Mouse (Mus musculus): ENCODE results near the gene Zbtb21. TPM values are rescaled to one million over a fixed set of nuclear protein-coding genes. Genes with fewer than 3 reads are reported as not detected.
"Not testable (repeated sequence)": the region's sequence is repeated elsewhere in the genome, so short reads cannot be mapped to it uniquely, and the experiment has no call there.

The Zbtb21 gene
- 10.0 and 12.7 TPM in 2 replicates for polyA plus RNA-seq (2015; fragmentation: Nextera tagmentation; extraction: Ambion mirVana)

DNA sequence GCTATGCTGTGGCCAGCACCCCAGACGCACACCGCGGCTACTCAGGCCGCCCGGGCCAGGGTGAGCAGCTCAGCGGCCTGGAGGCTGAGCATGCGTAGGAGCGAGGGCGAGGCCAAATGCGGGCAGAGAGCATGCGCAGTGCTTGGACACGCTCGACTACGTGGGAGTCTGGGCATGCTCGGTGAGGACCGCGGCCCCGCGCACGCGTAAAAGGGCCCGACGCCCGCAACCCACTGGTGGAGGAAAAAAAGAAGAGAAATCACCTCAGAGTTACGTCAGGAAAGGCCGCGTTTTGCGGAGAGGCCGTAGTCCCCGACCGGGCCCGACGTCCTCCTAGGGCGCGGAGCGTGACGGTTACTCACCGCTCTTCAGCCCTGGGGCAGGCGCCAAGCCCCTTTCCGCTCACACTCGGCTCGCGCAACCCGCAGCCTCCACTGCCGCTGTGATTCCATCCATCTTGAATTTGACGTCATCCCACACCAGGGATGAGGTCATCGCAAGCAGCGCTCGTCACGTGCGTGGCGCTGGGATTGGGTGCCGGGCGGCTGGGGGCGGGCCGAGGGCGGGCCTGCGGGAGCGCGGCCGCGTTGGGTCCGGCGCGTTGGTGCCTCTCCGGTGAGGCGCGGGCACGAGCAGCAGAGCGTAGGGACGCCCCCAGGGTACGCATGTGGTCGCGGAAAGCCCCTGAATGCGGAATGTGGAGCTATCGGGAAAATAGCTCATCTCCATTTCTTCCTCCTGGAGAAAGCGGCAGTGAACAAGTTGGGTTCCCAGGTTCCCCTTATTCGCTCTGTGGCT, at the start of gene Zbtb21, which contains the start of gene C2cd2:
Gene Zbtb21 (minus strand): TSS at position 472 of the 798 bp plus-strand sequence.
Gene C2cd2 (minus strand): TSS at position 448 of the 798 bp plus-strand sequence.
- H3K27me3 ChIP-seq = no peaks in the 10 kb centered on the region
- H3K4me1 ChIP-seq (replicated peaks) = peaks cover 21% of the 10 kb centered on the region
- peak; percentile 98 for ATAC-seq (ENCODE audit: low FRiP score, low read depth)
- peak within 1 kb of the TSS; percentile 84 for H3K4me2 ChIP-seq
- 1% methylated on average over 78 of the region's 78 CpGs for WGBS
- H3K36me3 ChIP-seq = no peaks in the 10 kb centered on the region
- H3K27ac ChIP-seq (replicated peaks) = peak within 1 kb of the TSS; percentile 99
- no peaks in the 10 kb centered on the region for H3K9me3 ChIP-seq
- H3K4me3 ChIP-seq = peak within 1 kb of the TSS; percentile 80
- H3K9ac ChIP-seq = peak within 1 kb of the TSS; percentile 74

DNA sequence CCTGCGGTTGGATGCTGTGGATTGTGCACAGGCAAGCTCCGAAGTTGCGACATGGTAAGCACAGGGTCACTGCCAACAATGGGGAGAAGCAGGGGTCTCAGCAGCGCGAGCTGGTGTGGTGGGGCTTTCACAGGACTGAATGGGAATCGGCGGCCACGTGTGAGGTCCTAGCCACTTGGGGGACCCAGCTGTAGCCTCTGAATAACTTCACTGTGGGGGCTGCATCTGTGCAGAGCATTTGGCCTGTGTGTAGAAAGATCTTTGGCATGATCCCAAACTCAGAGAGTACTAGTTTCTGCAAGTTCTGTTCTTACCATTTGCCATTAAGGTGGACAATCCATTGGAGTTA, 34.9 kb upstream of the Zbtb21 start:
- not testable (repeated sequence) for H3K27ac ChIP-seq (replicated peaks); H3K27me3 ChIP-seq; H3K36me3 ChIP-seq; H3K9me3 ChIP-seq
- Histone ChIP-seq H3K4me2 (peak overlapping the region; percentile 76), H3K9ac (peak overlapping the region; percentile 49), H3K4me3 (peak overlapping the region; percentile 53), H3K4me1 (replicated peaks) (peaks cover 14% of the 10 kb centered on the region)
- peak; percentile 79; the same call in 1 of the 2 replicates for ATAC-seq (ENCODE audit: low FRiP score, low read depth)
- WGBS = under 1% methylated on average over 8 of the region's 8 CpGs

DNA sequence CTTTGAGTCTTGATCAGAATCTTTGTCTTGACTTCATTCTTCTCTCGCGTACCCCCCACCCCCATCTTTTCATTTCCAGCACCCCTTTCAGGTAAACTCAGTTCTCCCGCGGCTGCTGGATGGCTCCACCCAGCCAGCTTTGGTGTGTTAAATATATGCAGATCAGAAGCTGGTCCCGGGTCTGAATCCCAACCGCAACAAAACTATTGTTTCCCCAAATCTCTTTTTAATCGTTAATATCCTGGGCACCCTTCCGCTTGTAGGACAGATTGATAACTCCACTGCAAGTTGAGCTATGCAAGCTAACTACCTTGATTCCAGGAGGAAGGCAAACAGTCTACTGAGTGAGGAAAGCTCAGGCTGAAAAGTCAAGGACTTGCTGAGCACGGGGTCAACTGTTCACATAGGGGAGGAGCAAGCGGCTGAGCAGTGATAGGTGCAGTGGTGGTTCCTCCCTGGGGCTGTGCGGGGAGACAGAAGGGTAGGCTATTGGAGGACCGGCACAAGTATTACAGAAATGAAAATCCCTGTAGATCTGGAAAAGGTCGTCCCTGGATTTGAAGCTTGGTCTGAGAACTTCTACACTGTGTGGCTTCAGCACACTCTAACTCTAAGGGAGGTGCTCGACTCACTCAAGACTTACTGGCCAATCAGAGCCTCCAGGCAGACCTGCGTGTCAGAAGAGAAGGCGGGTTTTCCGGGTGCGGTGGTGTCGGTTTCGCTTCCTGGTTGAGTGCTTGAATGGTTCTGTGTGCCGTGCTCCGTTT, 34.4 kb upstream of the Zbtb21 start, which contains the start of gene B230307C23Rik:
Gene B230307C23Rik (plus strand): TSS at position 700 of the 767 bp plus-strand sequence.
- WGBS = 2% methylated on average over 22 of the region's 22 CpGs
- H3K27me3 ChIP-seq = 0 out of 2 replicates have a peak, but pooled peaks cover 2% of the 10 kb centered on the region
- peaks cover 14% of the 10 kb centered on the region for H3K4me1 ChIP-seq (replicated peaks)
- H3K9me3 ChIP-seq = 0 out of 2 replicates have a peak, but pooled peaks cover 4% of the 10 kb centered on the region
- 0 out of 2 replicates have a peak, but pooled peaks cover 7% of the 10 kb centered on the region for H3K36me3 ChIP-seq
- peak within 1 kb of the TSS; percentile 53 for H3K4me3 ChIP-seq
- peak within 1 kb of the TSS; percentile 65 for H3K27ac ChIP-seq (replicated peaks)
- H3K9ac ChIP-seq = peak within 1 kb of the TSS; percentile 49
- peak; percentile 99 for ATAC-seq (ENCODE audit: low FRiP score, low read depth)
- H3K4me2 ChIP-seq = peak within 1 kb of the TSS; percentile 76

DNA sequence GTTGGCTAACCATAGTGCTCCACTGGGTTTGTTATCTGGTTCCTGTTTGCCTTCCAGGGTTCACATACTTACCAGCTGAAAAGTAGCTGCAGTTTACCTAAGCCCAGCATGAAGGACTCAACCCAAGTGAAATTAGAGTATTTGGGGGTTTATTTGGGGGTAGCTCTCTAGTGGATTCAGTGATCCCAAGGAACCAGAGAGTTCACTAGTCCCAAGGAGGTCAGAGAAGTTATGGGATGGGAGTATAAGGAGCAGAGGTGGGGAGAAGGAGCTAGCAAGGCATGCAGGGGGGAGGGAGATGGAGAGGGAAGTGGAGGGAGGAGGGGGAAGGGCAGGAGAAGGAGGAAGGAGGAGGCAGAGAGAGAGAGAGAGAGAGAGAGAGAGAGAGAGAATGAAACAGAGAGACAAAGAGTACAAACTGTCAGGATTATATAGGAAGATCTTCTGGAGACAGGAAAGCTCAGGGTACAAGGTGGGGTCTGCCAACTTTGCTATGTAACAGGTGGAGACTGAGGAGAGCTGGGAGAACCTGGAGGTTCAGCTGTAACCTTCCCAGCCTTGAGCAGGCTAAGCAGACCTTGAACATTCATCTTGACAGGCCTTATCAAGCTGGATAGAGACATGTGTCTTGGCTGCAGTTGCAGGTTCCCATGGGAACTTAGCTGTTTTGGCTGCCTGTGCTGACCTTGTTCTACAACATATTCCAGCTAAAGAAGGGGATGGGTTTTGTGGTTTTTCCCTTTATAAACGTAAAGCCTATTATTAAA, 33.6 kb upstream of the Zbtb21 start:
- H3K36me3 ChIP-seq = 0 out of 2 replicates have a peak, but pooled peaks cover 7% of the 10 kb centered on the region
- ATAC-seq (ENCODE audit: low FRiP score, low read depth) = no peak
- H3K27me3 ChIP-seq = 0 out of 2 replicates have a peak, but pooled peaks cover 2% of the 10 kb centered on the region
- WGBS = 7% methylated on average over 1 of the region's 1 CpGs
- no peaks in the 10 kb centered on the region for H3K9me3 ChIP-seq
- H3K9ac ChIP-seq = peak overlapping the region; percentile 49; the same call in 1 of the 2 replicates
- peaks cover 14% of the 10 kb centered on the region for H3K4me1 ChIP-seq (replicated peaks)
- H3K27ac ChIP-seq (replicated peaks) = no peak overlapping the region
- peak overlapping the region; percentile 53 for H3K4me3 ChIP-seq
- H3K4me2 ChIP-seq = peak overlapping the region; percentile 76

DNA sequence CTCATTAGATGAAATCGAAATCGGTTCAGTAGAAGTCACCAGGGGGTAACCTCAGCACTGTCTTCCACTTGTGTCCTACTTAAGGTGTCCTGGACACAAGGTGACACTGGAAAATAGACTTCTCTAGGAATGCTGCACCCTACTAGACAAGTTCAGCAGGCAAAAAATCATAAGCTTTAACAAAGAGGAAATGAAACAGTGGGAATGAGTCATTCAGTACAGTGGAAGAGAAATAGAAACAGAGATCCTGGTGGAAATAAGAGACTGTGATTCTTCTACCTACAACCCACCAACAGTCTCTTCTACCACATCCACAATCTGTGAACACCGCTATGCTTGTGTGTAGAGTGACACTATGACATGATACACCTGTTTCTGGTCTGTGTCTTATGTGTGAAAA, 30.1 kb upstream of the Zbtb21 start:
- not testable (repeated sequence) for H3K9me3 ChIP-seq; H3K4me1 ChIP-seq (replicated peaks); H3K27ac ChIP-seq (replicated peaks); H3K36me3 ChIP-seq; H3K4me2 ChIP-seq; H3K27me3 ChIP-seq; ATAC-seq (ENCODE audit: low FRiP score, low read depth); H3K4me3 ChIP-seq; H3K9ac ChIP-seq
- WGBS = 84% methylated on average over 3 of the region's 3 CpGs

DNA sequence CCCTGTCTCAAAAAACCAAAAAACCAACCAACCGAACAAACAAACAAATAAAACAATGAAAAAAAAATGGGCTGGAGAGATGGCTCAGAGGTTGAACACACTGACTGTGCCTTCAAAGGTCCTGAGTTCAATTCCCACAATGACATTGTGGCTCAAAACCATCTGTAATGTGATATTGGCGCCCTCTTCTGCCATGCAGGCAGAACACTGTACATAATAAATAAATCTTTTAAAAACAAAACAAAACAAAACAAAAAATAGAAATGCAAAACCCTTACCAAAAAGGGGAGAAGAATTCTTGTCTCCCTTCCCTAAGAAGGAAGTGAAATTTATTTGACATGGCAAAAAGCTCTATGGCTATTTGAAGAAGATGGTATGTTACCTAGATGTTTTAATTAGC, 29.1 kb upstream of the Zbtb21 start:
- H3K9me3 ChIP-seq = no peaks in the 10 kb centered on the region
- 0 out of 2 replicates have a peak, but pooled peaks cover 2% of the 10 kb centered on the region for H3K27me3 ChIP-seq
- no peak overlapping the region for H3K4me3 ChIP-seq
- 75% methylated on average over 2 of the region's 2 CpGs for WGBS
- H3K9ac ChIP-seq = no peak overlapping the region
- ATAC-seq (ENCODE audit: low FRiP score, low read depth) = no peak
- H3K36me3 ChIP-seq = no peaks in the 10 kb centered on the region
- H3K4me1 ChIP-seq (replicated peaks) = peaks cover 5% of the 10 kb centered on the region
- no peak overlapping the region for H3K4me2 ChIP-seq
- H3K27ac ChIP-seq (replicated peaks) = no peak overlapping the region

DNA sequence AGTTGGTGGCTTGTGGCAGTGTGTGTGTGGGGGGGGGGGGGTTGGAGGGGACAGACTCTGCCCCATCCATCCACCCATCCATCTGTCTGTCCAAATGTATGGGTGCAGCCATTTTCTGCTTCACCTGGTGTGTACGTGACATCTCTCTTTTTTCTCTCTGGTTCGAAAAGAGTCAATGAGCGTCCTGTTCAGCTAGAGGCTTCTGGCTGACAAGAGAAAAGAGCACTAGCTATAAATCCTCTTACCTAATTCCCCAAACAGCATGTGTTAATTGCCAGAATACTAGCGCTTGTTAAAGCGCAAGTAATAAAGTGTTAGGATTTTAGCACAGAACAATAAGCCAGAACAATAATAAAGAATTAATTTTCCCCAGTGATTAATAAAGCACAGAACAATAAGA, 22.2 kb upstream of the Zbtb21 start:
- ATAC-seq (ENCODE audit: low FRiP score, low read depth) = no peak

DNA sequence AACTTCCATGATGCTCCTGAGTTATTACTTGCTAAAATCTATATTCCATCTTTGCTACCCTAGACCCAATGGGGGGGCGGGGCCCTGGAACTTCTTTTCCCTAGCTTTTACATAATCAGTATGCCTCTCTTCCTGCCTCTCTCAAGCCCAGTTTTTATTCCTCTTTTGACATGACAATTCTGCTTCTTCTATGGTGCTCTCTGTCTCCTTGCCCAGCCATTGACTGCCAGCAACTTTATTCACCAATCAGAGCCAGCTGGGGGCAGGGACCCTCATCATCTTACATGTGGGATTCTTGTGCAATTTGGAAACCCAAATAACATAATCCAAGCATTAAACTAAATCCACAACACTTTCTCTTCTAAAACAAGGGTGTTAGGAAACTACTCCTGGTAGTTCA, 18.9 kb upstream of the Zbtb21 start:
- Histone ChIP-seq H3K4me2 (no peak overlapping the region), H3K9ac (no peak overlapping the region), H3K4me1 (replicated peaks) (no peaks in the 10 kb centered on the region), H3K36me3 (no peaks in the 10 kb centered on the region), H3K4me3 (no peak overlapping the region), H3K9me3 (no peaks in the 10 kb centered on the region), H3K27me3 (no peaks in the 10 kb centered on the region), H3K27ac (replicated peaks) (no peak overlapping the region)
- ATAC-seq (ENCODE audit: low FRiP score, low read depth) = no peak
- WGBS = 88% methylated on average over 1 of the region's 1 CpGs

More for the DNA sequence above, 22.2 kb upstream of the Zbtb21 start:
- WGBS = 49% methylated on average over 5 of the region's 5 CpGs
- H3K9me3 ChIP-seq = no peaks in the 10 kb centered on the region
- no peak overlapping the region for H3K4me2 ChIP-seq
- H3K27me3 ChIP-seq = no peaks in the 10 kb centered on the region
- H3K27ac ChIP-seq (replicated peaks) = no peak overlapping the region
- no peak overlapping the region for H3K9ac ChIP-seq
- no peak overlapping the region for H3K4me3 ChIP-seq
- H3K4me1 ChIP-seq (replicated peaks) = no peaks in the 10 kb centered on the region
- H3K36me3 ChIP-seq = no peaks in the 10 kb centered on the region

DNA sequence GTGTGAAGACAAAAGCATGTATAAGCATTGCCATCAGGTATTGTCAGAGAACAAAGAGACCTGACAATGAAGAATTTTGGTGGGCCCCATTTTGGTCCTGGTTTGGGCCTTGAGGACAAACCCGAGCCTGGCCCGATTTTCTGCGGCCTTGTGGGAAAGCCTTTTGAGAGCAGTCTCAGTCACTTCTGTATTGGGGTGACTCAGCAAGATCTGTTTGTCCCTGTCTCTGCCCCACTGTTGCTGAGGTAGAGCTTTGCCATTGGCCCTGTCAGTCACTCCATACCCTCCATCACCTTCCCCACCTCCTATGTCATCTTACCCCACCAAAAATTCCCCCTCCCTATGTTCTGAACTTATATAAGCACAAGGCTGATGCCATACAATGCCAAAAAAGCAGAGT, 15.3 kb upstream of the Zbtb21 start:
- H3K4me1 ChIP-seq (replicated peaks) = no peaks in the 10 kb centered on the region
- H3K9ac ChIP-seq = no peak overlapping the region
- no peak for ATAC-seq (ENCODE audit: low FRiP score, low read depth)
- H3K36me3 ChIP-seq = no peaks in the 10 kb centered on the region
- WGBS = 79% methylated on average over 3 of the region's 3 CpGs
- H3K27me3 ChIP-seq = no peaks in the 10 kb centered on the region
- H3K9me3 ChIP-seq = no peaks in the 10 kb centered on the region
- no peak overlapping the region for H3K4me2 ChIP-seq
- no peak overlapping the region for H3K27ac ChIP-seq (replicated peaks)
- no peak overlapping the region for H3K4me3 ChIP-seq

DNA sequence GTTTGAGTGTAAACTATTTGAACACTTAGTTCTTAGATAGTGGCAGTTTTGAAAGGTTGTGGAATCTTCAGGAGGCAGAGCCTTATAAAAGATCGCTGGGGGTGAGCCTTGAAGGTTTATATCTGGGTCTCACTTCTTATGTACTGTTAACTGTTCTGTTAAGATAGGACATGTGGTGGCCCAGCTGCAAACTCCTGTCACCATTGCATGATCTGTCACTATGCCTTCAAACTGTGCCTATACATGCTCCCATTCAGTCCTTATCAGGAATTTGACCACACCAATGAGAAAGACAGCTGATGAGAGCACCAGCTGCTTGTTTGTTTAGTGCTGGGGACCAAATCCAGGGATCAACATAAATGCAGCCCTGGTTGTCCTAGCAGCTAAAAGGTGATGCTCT, 14.9 kb upstream of the Zbtb21 start:
- H3K9me3 ChIP-seq = no peaks in the 10 kb centered on the region
- no peak overlapping the region for H3K9ac ChIP-seq
- no peak overlapping the region for H3K4me3 ChIP-seq
- WGBS = 77% methylated on average over 1 of the region's 1 CpGs
- no peaks in the 10 kb centered on the region for H3K4me1 ChIP-seq (replicated peaks)
- no peak for ATAC-seq (ENCODE audit: low FRiP score, low read depth)
- H3K27ac ChIP-seq (replicated peaks) = no peak overlapping the region
- no peaks in the 10 kb centered on the region for H3K36me3 ChIP-seq
- H3K4me2 ChIP-seq = no peak overlapping the region
- no peaks in the 10 kb centered on the region for H3K27me3 ChIP-seq

DNA sequence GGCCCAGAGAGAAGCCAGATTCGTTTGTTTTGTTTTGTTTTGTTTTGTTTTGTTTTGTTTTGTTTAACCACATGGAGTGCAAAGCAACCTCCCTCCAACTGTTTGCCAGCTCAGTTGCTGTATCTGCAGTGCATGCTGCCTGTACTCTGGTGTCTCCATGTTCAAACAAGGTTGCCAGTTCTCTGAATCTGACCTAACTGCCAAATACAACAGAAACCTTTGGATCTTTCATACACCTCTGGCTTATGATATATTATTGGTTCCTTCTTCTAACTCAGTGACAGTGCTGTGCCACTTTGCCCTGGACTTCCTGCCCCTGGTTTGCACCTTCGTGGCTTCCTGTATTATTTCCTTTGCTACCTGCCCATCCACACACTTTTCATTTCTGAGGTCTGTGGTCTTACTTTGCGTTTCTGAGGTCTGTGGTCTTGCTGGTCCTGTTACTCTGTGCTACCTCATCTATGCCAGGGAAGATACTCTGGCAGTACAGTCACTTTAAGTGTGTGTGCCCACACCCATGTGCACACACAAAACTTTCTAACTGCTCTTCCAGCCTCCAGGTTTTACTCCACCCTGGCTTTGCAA, 1.6 kb upstream of the Zbtb21 start:
- no peak overlapping the region for H3K9ac ChIP-seq
- WGBS = 83% methylated on average over 3 of the region's 3 CpGs
- ATAC-seq (ENCODE audit: low FRiP score, low read depth) = no peak
- no peak overlapping the region for H3K4me2 ChIP-seq
- no peaks in the 10 kb centered on the region for H3K36me3 ChIP-seq
- peaks cover 21% of the 10 kb centered on the region for H3K4me1 ChIP-seq (replicated peaks)
- no peaks in the 10 kb centered on the region for H3K27me3 ChIP-seq
- H3K9me3 ChIP-seq = no peaks in the 10 kb centered on the region
- no peak overlapping the region for H3K27ac ChIP-seq (replicated peaks)
- H3K4me3 ChIP-seq = no peak overlapping the region

Measured in hindbrain, embryonic 15.5 days (tissue).